Mouse (Mus musculus) liver, postnatal 0 days (tissue): ENCODE data around the gene Afg3l1.

Experiments
- CTCF ChIP-seq: sonication (generic); IDR thresholded peaks from 2 replicates; pipeline ENCODE4 v1.5.1; 2016; ENCODE audit warnings: antibody characterized with exemption, low read depth
- EP300 ChIP-seq: IDR thresholded peaks from 2 replicates; pipeline ENCODE4 v1.6.1; 2016; ENCODE audit warnings: antibody characterized with exemption, low read depth, mild to moderate bottlenecking

- TF ChIP-seq CTCF (no peak), EP300 (no peak)
Measured at GRCm38 (mm10) chr8:123536990-123537380, 59.3 kb downstream of the Afg3l1 start.
